9 mouse cellular contexts compared by ENCODE assay signal in the genomic region with DNA sequence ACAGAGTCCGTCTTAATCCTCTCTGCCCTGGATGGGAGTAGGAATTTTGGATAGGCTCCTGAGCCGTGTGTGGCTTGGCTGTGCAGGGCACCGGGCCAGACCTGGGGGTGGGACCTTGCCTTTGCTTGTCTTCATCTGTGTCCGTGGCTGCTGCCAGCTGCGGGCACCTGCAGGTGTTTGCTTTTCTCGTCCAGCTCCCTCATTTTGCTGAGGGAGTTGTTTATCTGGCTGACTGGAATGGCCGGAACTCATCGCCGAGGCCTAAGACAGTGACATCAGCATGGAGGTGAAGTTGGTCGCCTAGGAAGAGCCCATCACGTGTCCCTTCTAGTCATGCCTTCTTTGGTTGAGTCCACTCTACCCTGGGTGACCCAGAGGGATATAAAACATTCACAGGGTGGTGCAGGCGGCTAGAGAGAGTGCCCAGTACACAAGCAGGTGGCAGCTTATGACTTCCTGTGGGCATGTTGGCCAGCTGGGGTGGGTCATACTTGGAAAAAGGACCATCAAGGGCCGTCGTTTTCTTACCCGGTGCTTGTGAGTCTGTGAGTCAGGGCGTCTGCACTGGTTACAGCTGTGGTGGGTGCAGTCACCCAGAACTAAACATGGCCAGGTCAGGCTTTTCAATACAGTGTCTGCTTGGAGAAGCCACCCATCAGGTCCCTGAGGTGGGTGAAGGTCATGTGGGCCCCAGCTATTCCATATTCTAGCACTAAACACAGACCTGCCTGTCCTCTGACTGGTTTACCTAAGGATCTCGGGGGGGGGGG. TPM values are rescaled to one million over a fixed set of nuclear protein-coding genes. Genes with fewer than 3 reads are reported as not detected.
DNase-seq lines count a peak whose midpoint lies in the region; ATAC-seq and TF ChIP-seq lines count a peak whose summit lies in the region.
"Had no signal": no experiment of that assay in that cellular context is flagged by ENCODE, and none has a peak within 500 bp of the region (broad histone marks: within the 10 kb centered on the region; RNA-seq: fewer than 3 reads in every experiment).

No protein-coding gene starts in this region.

- WGBS in forebrain, embryonic 10.5 days = 85% methylated on average over 17 of the region's 17 CpGs
- 83% methylated on average over 17 of the region's 17 CpGs for WGBS in forebrain, embryonic 11.5 days
- WGBS in embryonic facial prominence, embryonic 10.5 days = 85% methylated on average over 17 of the region's 17 CpGs
- 61% methylated on average over 17 of the region's 17 CpGs for WGBS in hindbrain, postnatal 0 days
- 69% methylated on average over 17 of the region's 17 CpGs for WGBS in midbrain, embryonic 14.5 days
- 79% methylated on average over 17 of the region's 17 CpGs for WGBS in heart, embryonic 12.5 days

- ATAC-seq in forebrain, embryonic 11.5 days (replicated peaks; ENCODE audit: low FRiP score) = no peak
- no peak for ATAC-seq in hindbrain, postnatal 0 days
- no peak for ATAC-seq in midbrain, embryonic 14.5 days (ENCODE audit: low FRiP score, low TSS enrichment)
- no peak for ATAC-seq in heart, embryonic 12.5 days (ENCODE audit: insufficient number of reproducible peaks, low FRiP score)

- no peak for DNase-seq in forebrain, embryonic 10.5 days (ENCODE audit: extremely low spot score, low spot score)
- no peak for DNase-seq in forebrain, embryonic 11.5 days (ENCODE audit: low spot score)
- DNase-seq in embryonic facial prominence, embryonic 10.5 days (ENCODE audit: low spot score) = no peak
- no peak for DNase-seq in hindbrain, postnatal 0 days (ENCODE audit: low spot score)
- no peak for DNase-seq in midbrain, embryonic 14.5 days
- no peak for DNase-seq in frontal cortex, postnatal 25 days (ENCODE audit: low spot score in 2 of 2)
- no peak for DNase-seq in ovary, adult 18-20 months (ENCODE audit: low spot score)

- H3K9ac ChIP-seq in forebrain, embryonic 11.5 days (ENCODE audit: low read length) = no peak overlapping the region
- 0 out of 2 replicates have a peak overlapping the region, but pooled peaks have one; percentile 21 for H3K9ac ChIP-seq in hindbrain, postnatal 0 days (replicated peaks; ENCODE audit: low read length)
- 0 out of 2 replicates have a peak overlapping the region, but pooled peaks have one; percentile 29 for H3K9ac ChIP-seq in midbrain, embryonic 14.5 days (replicated peaks; ENCODE audit: low read length)
- H3K9ac ChIP-seq in heart, embryonic 12.5 days = no peak overlapping the region

- H3K4me2 ChIP-seq in forebrain, embryonic 11.5 days (ENCODE audit: low read depth, low read length, severe bottlenecking) = no peak overlapping the region
- H3K4me2 ChIP-seq in hindbrain, postnatal 0 days (ENCODE audit: low read depth, low read length) = no peak overlapping the region
- 0 out of 2 replicates have a peak overlapping the region, but pooled peaks have one; percentile 51 for H3K4me2 ChIP-seq in midbrain, embryonic 14.5 days (ENCODE audit: low read length)
- no peak overlapping the region for H3K4me2 ChIP-seq in heart, embryonic 12.5 days

- peak overlapping the region; percentile 88 for H3K27ac ChIP-seq in forebrain, embryonic 10.5 days
- H3K27ac ChIP-seq in forebrain, embryonic 11.5 days (ENCODE audit: low read depth, low read length) = no peak overlapping the region
- peak overlapping the region; percentile 93 for H3K27ac ChIP-seq in embryonic facial prominence, embryonic 10.5 days (replicated peaks)
- H3K27ac ChIP-seq in hindbrain, postnatal 0 days = peak overlapping the region; percentile 86
- H3K27ac ChIP-seq in midbrain, embryonic 14.5 days (replicated peaks; ENCODE audit: low read depth, low read length) = peak overlapping the region; percentile 96
- no peak overlapping the region for H3K27ac ChIP-seq in heart, embryonic 12.5 days (ENCODE audit: poor library complexity, severe bottlenecking)
- H3K27ac ChIP-seq: macrophage had no signal

- H3K36me3 ChIP-seq in forebrain, embryonic 10.5 days (replicated peaks) = peaks cover 59% of the 10 kb centered on the region
- H3K36me3 ChIP-seq in forebrain, embryonic 11.5 days (ENCODE audit: control insufficient read depth, insufficient read depth, low read length) = no peaks in the 10 kb centered on the region; the same call in 1 of the 2 replicates
- peaks cover 69% of the 10 kb centered on the region for H3K36me3 ChIP-seq in embryonic facial prominence, embryonic 10.5 days (replicated peaks)
- peaks cover 20% of the 10 kb centered on the region; the same call in 1 of the 2 replicates for H3K36me3 ChIP-seq in hindbrain, postnatal 0 days (ENCODE audit: insufficient read depth, low read length)
- peaks cover 50% of the 10 kb centered on the region for H3K36me3 ChIP-seq in midbrain, embryonic 14.5 days (ENCODE audit: control insufficient read depth, insufficient read depth, low read length)
- H3K36me3 ChIP-seq in heart, embryonic 12.5 days = peaks cover 53% of the 10 kb centered on the region

- H3K4me1 ChIP-seq in forebrain, embryonic 10.5 days = peaks cover 100% of the 10 kb centered on the region
- peaks cover 57% of the 10 kb centered on the region for H3K4me1 ChIP-seq in forebrain, embryonic 11.5 days (replicated peaks; ENCODE audit: control insufficient read depth, insufficient read depth, low read length)
- peaks cover 99% of the 10 kb centered on the region for H3K4me1 ChIP-seq in embryonic facial prominence, embryonic 10.5 days
- H3K4me1 ChIP-seq in hindbrain, postnatal 0 days (ENCODE audit: insufficient read depth, low read length) = peaks cover 44% of the 10 kb centered on the region
- H3K4me1 ChIP-seq in midbrain, embryonic 14.5 days (ENCODE audit: control insufficient read depth, insufficient read depth, low read length) = peaks cover 64% of the 10 kb centered on the region
- H3K4me1 ChIP-seq in heart, embryonic 12.5 days (replicated peaks) = peaks cover 88% of the 10 kb centered on the region

- H3K27me3 ChIP-seq in forebrain, embryonic 10.5 days (ENCODE audit: poor library complexity, severe bottlenecking) = no peaks in the 10 kb centered on the region
- no peaks in the 10 kb centered on the region for H3K27me3 ChIP-seq in forebrain, embryonic 11.5 days (ENCODE audit: control insufficient read depth, insufficient read depth, low read length)
- H3K27me3 ChIP-seq in embryonic facial prominence, embryonic 10.5 days (replicated peaks; ENCODE audit: low read depth, poor library complexity, severe bottlenecking) = no peaks in the 10 kb centered on the region
- no peaks in the 10 kb centered on the region for H3K27me3 ChIP-seq in hindbrain, postnatal 0 days (ENCODE audit: insufficient read depth, low read length)
- H3K27me3 ChIP-seq in midbrain, embryonic 14.5 days (ENCODE audit: control insufficient read depth, insufficient read depth, low read length) = no peaks in the 10 kb centered on the region
- H3K27me3 ChIP-seq in heart, embryonic 12.5 days (replicated peaks) = no peaks in the 10 kb centered on the region

- no peak for TF ChIP-seq CTCF in hindbrain, postnatal 0 days (IDR thresholded peaks at IDR 0.05; ENCODE audit: low read depth)

- H3K9me3 ChIP-seq in forebrain, embryonic 10.5 days = no peaks in the 10 kb centered on the region
- H3K9me3 ChIP-seq in forebrain, embryonic 11.5 days (ENCODE audit: control insufficient read depth, low read length) = no peaks in the 10 kb centered on the region
- no peaks in the 10 kb centered on the region for H3K9me3 ChIP-seq in embryonic facial prominence, embryonic 10.5 days
- no peaks in the 10 kb centered on the region for H3K9me3 ChIP-seq in hindbrain, postnatal 0 days (ENCODE audit: low read length)
- no peaks in the 10 kb centered on the region for H3K9me3 ChIP-seq in midbrain, embryonic 14.5 days (ENCODE audit: control insufficient read depth, low read length)
- H3K9me3 ChIP-seq in heart, embryonic 12.5 days (replicated peaks) = no peaks in the 10 kb centered on the region

- no peak overlapping the region for H3K4me3 ChIP-seq in forebrain, embryonic 10.5 days
- no peak overlapping the region for H3K4me3 ChIP-seq in forebrain, embryonic 11.5 days (ENCODE audit: low read depth, low read length)
- no peak overlapping the region for H3K4me3 ChIP-seq in embryonic facial prominence, embryonic 10.5 days
- no peak overlapping the region for H3K4me3 ChIP-seq in hindbrain, postnatal 0 days (ENCODE audit: low read length)
- H3K4me3 ChIP-seq in midbrain, embryonic 14.5 days (replicated peaks; ENCODE audit: low read depth, low read length) = no peak overlapping the region
- H3K4me3 ChIP-seq in heart, embryonic 12.5 days = no peak overlapping the region

RNA-seq across cellular contexts. Expression of a gene that starts 15.1 kb away (rescaled TPM):
- polyA plus RNA-seq in forebrain, embryonic 10.5 days (2016; fragmentation: Nextera tagmentation; extraction: Ambion mirVana) = 85.5 and 87.3 TPM in 2 replicates
- 77.6 and 77.8 TPM in 2 replicates for polyA plus RNA-seq in forebrain, embryonic 11.5 days (2014; fragmentation: Nextera tagmentation; extraction: Ambion mirVana)
- polyA plus RNA-seq in embryonic facial prominence, embryonic 10.5 days (2016; fragmentation: Nextera tagmentation; extraction: Ambion mirVana) = 90.5 and 98.7 TPM in 2 replicates
- total RNA-seq in hindbrain, postnatal 0 days (2014; rRNA removed) = 177 and 187 TPM in 2 replicates
- 121 and 137 TPM in 2 replicates for polyA plus RNA-seq in hindbrain, postnatal 0 days (2015; fragmentation: Nextera tagmentation; extraction: Ambion mirVana)
- 114 and 138 TPM in 2 replicates for polyA plus RNA-seq in midbrain, embryonic 14.5 days (2014; fragmentation: Nextera tagmentation; extraction: Ambion mirVana)
- 46.9 and 49.5 TPM in 2 replicates for polyA plus RNA-seq in heart, embryonic 12.5 days (2016; fragmentation: Nextera tagmentation; extraction: Ambion mirVana)

RNA-seq across cellular contexts. Expression of a gene that starts 26.6 kb away (rescaled TPM):
- polyA plus RNA-seq in forebrain, embryonic 10.5 days (2016; fragmentation: Nextera tagmentation; extraction: Ambion mirVana) = 13.3 and 15.9 TPM in 2 replicates
- polyA plus RNA-seq in forebrain, embryonic 11.5 days (2014; fragmentation: Nextera tagmentation; extraction: Ambion mirVana) = 13.3 and 17.7 TPM in 2 replicates
- 14.0 and 16.0 TPM in 2 replicates for polyA plus RNA-seq in embryonic facial prominence, embryonic 10.5 days (2016; fragmentation: Nextera tagmentation; extraction: Ambion mirVana)
- 29.4 and 30.0 TPM in 2 replicates for total RNA-seq in hindbrain, postnatal 0 days (2014; rRNA removed)
- 31.6 and 32.3 TPM in 2 replicates for polyA plus RNA-seq in hindbrain, postnatal 0 days (2015; fragmentation: Nextera tagmentation; extraction: Ambion mirVana)
- polyA plus RNA-seq in midbrain, embryonic 14.5 days (2014; fragmentation: Nextera tagmentation; extraction: Ambion mirVana) = 32.4 and 36.5 TPM in 2 replicates
- 6.9 and 7.4 TPM in 2 replicates for polyA plus RNA-seq in heart, embryonic 12.5 days (2016; fragmentation: Nextera tagmentation; extraction: Ambion mirVana)

RNA-seq across cellular contexts. Expression of a gene that starts 31.7 kb away (rescaled TPM):
- polyA plus RNA-seq in forebrain, embryonic 10.5 days (2016; fragmentation: Nextera tagmentation; extraction: Ambion mirVana) = 449 and 492 TPM in 2 replicates
- 400 and 454 TPM in 2 replicates for polyA plus RNA-seq in forebrain, embryonic 11.5 days (2014; fragmentation: Nextera tagmentation; extraction: Ambion mirVana)
- 481 and 487 TPM in 2 replicates for polyA plus RNA-seq in embryonic facial prominence, embryonic 10.5 days (2016; fragmentation: Nextera tagmentation; extraction: Ambion mirVana)
- total RNA-seq in hindbrain, postnatal 0 days (2014; rRNA removed) = 124 and 141 TPM in 2 replicates
- polyA plus RNA-seq in hindbrain, postnatal 0 days (2015; fragmentation: Nextera tagmentation; extraction: Ambion mirVana) = 351 and 362 TPM in 2 replicates
- polyA plus RNA-seq in midbrain, embryonic 14.5 days (2014; fragmentation: Nextera tagmentation; extraction: Ambion mirVana) = 363 and 413 TPM in 2 replicates
- polyA plus RNA-seq in heart, embryonic 12.5 days (2016; fragmentation: Nextera tagmentation; extraction: Ambion mirVana) = 404 and 410 TPM in 2 replicates

RNA-seq across cellular contexts. Expression of a gene that starts 38.2 kb away (rescaled TPM):
- 0.73 TPM in 1 of 2 replicates, not detected in the other for polyA plus RNA-seq in forebrain, embryonic 10.5 days (2016; fragmentation: Nextera tagmentation; extraction: Ambion mirVana)
- 0.44 TPM in 1 of 2 replicates, not detected in the other for polyA plus RNA-seq in forebrain, embryonic 11.5 days (2014; fragmentation: Nextera tagmentation; extraction: Ambion mirVana)
- 0.85 and 1.1 TPM in 2 replicates for polyA plus RNA-seq in embryonic facial prominence, embryonic 10.5 days (2016; fragmentation: Nextera tagmentation; extraction: Ambion mirVana)
- total RNA-seq in hindbrain, postnatal 0 days (2014; rRNA removed) = not detected in 2 replicates
- polyA plus RNA-seq in hindbrain, postnatal 0 days (2015; fragmentation: Nextera tagmentation; extraction: Ambion mirVana) = not detected in 2 replicates
- polyA plus RNA-seq in midbrain, embryonic 14.5 days (2014; fragmentation: Nextera tagmentation; extraction: Ambion mirVana) = not detected in 2 replicates
- polyA plus RNA-seq in heart, embryonic 12.5 days (2016; fragmentation: Nextera tagmentation; extraction: Ambion mirVana) = not detected in 2 replicates
- polyA plus RNA-seq: macrophage had no signal

RNA-seq across cellular contexts. Expression of a gene that starts 47.6 kb away (rescaled TPM):
- 20.3 and 22.0 TPM in 2 replicates for polyA plus RNA-seq in forebrain, embryonic 10.5 days (2016; fragmentation: Nextera tagmentation; extraction: Ambion mirVana)
- 16.3 and 19.5 TPM in 2 replicates for polyA plus RNA-seq in forebrain, embryonic 11.5 days (2014; fragmentation: Nextera tagmentation; extraction: Ambion mirVana)
- polyA plus RNA-seq in embryonic facial prominence, embryonic 10.5 days (2016; fragmentation: Nextera tagmentation; extraction: Ambion mirVana) = 22.0 and 24.2 TPM in 2 replicates
- 13.3 and 14.2 TPM in 2 replicates for total RNA-seq in hindbrain, postnatal 0 days (2014; rRNA removed)
- polyA plus RNA-seq in hindbrain, postnatal 0 days (2015; fragmentation: Nextera tagmentation; extraction: Ambion mirVana) = 11.9 and 12.9 TPM in 2 replicates
- 10.9 and 13.2 TPM in 2 replicates for polyA plus RNA-seq in midbrain, embryonic 14.5 days (2014; fragmentation: Nextera tagmentation; extraction: Ambion mirVana)
- polyA plus RNA-seq in heart, embryonic 12.5 days (2016; fragmentation: Nextera tagmentation; extraction: Ambion mirVana) = 10.9 and 11.4 TPM in 2 replicates

Comparison
In these comparisons a context has a peak if more than half of its experiments do, and no peak if none do; other contexts are left out.
1. H3K27ac ChIP-seq: peak in forebrain, embryonic 10.5 days (single experiment), embryonic facial prominence, embryonic 10.5 days (single experiment), hindbrain, postnatal 0 days (single experiment) and midbrain, embryonic 14.5 days (single experiment); none in forebrain, embryonic 11.5 days (single experiment) and heart, embryonic 12.5 days (single experiment).
2. H3K9ac ChIP-seq: peak in hindbrain, postnatal 0 days (single experiment) and midbrain, embryonic 14.5 days (single experiment); none in forebrain, embryonic 11.5 days (single experiment) and heart, embryonic 12.5 days (single experiment).